Mouse (Mus musculus) embryonic facial prominence, embryonic 11.5 days (tissue): ENCODE measurements around the gene Nfkbia. TPM values are rescaled to one million over a fixed set of nuclear protein-coding genes. Genes with fewer than 3 reads are reported as not detected.

Source experiments
- ATAC-seq: fragments of 200-750 bp; cut with Nextera tagmentation; replicated peaks from 2 replicates; pipeline ENCODE4 v1.8.0; 2017; ENCODE audit warnings: low read depth; ENCODE audit not compliant: insufficient number of reproducible peaks, low FRiP score, low TSS enrichment
- DNase-seq: peaks from one replicate; pipeline ENCODE4 v3.0.0-alpha.2; 2015; ENCODE audit warnings: low spot score
- H3K27ac ChIP-seq: fragments of 300-500 bp; sonication (generic); replicated peaks from 2 replicates; pipeline ENCODE4 v1.5.1; 2014; ENCODE audit warnings: mild to moderate bottlenecking, low read depth, low read length, control low read depth
- H3K27me3 ChIP-seq: fragments of 300-500 bp; sonication (generic); 2 replicates; pipeline ENCODE4 v1.6.1; 2014; ENCODE audit warnings: mild to moderate bottlenecking, low read length, moderate library complexity, mixed read lengths; ENCODE audit not compliant: control insufficient read depth, insufficient read depth
- H3K36me3 ChIP-seq: fragments of 300-500 bp; sonication (generic); replicated peaks from 2 replicates; pipeline ENCODE4 v1.6.1; 2014; ENCODE audit warnings: low read depth, mild to moderate bottlenecking, low read length, moderate library complexity, mixed read lengths; ENCODE audit not compliant: control insufficient read depth, insufficient read depth
- H3K4me1 ChIP-seq: fragments of 300-500 bp; sonication (generic); 2 replicates; pipeline ENCODE4 v1.6.1; 2014; ENCODE audit warnings: low read length, mixed read lengths; ENCODE audit not compliant: control insufficient read depth, insufficient read depth
- H3K4me2 ChIP-seq: fragments of 300-500 bp; sonication (generic); 2 replicates; pipeline ENCODE4 v1.6.1; 2014; ENCODE audit warnings: low read depth, mild to moderate bottlenecking, control low read depth, low read length, moderate library complexity
- H3K4me3 ChIP-seq: fragments of 300-500 bp; sonication (generic); 2 replicates; pipeline ENCODE4 v1.5.1; 2014; ENCODE audit warnings: low read depth, low read length, control low read depth
- H3K9ac ChIP-seq: fragments of 300-500 bp; sonication (generic); replicated peaks from 2 replicates; pipeline ENCODE4 v1.6.1; 2014; ENCODE audit warnings: mild to moderate bottlenecking, control low read depth, low read length
- H3K9me3 ChIP-seq: fragments of 300-500 bp; sonication (generic); replicated peaks from 2 replicates; pipeline ENCODE4 v1.6.1; 2016; ENCODE audit warnings: mild to moderate bottlenecking, low read length, inconsistent platforms, mixed read lengths; ENCODE audit not compliant: control insufficient read depth
- WGBS: fragments of 180-500 bp; shearing (Covaris S2); extraction: QIAGEN DNeasy Blood & Tissue Kit; methylation state at CpG from one replicate; pipeline ENCODE4 v1.1.7; 2014; 5-methylcytosine and 5-hydroxymethylcytosine counted together
- polyA plus RNA-seq: library from polyadenylated mRNA; unstranded; fragments of >200 nt; fragmentation: Nextera tagmentation; extraction: Ambion mirVana; gene quantifications from 2 replicates; pipeline ENCODE4 v1.2.1, GENCODE M21; 2014

The Nfkbia gene
- polyA plus RNA-seq, 1 experiment from 2014 or later = 60.7 TPM

- no peaks in the 10 kb centered on the region; the same call in none of the 2 replicates for H3K4me1 ChIP-seq
- no peak overlapping the region for H3K9ac ChIP-seq
- H3K36me3 ChIP-seq = no peaks in the 10 kb centered on the region
- 78% methylated on average over 5 of the region's 5 CpGs for WGBS
- H3K4me2 ChIP-seq = no peak overlapping the region
- ATAC-seq (no peak), DNase-seq (no peak)
- H3K27ac ChIP-seq = no peak overlapping the region
- no peaks in the 10 kb centered on the region for H3K9me3 ChIP-seq
- H3K4me3 ChIP-seq = no peak overlapping the region
- no peaks in the 10 kb centered on the region for H3K27me3 ChIP-seq
These were observed 25.6 kb downstream of the Nfkbia start for GRCm38 (mm10) chr12:55466816-55467215.

GRCm38 (mm10) chr12:55466088-55466701 lies 26.3 kb downstream of the Nfkbia start:
- DNase-seq (no peak), ATAC-seq (no peak)
- Histone ChIP-seq H3K27ac (no peak overlapping the region), H3K4me3 (no peak overlapping the region), H3K27me3 (no peaks in the 10 kb centered on the region), H3K36me3 (no peaks in the 10 kb centered on the region), H3K9me3 (no peaks in the 10 kb centered on the region), H3K9ac (no peak overlapping the region), H3K4me2 (no peak overlapping the region), H3K4me1 (no peaks in the 10 kb centered on the region; the same call in none of the 2 replicates)
- 60% methylated on average over 7 of the region's 7 CpGs for WGBS

- H3K27ac ChIP-seq = no peak overlapping the region
- 83% methylated on average over 17 of the region's 17 CpGs for WGBS
These were observed 27.0 kb downstream of the Nfkbia start for GRCm38 (mm10) chr12:55465401-55465983.

GRCm38 (mm10) chr12:55464846-55465361 lies 27.5 kb downstream of the Nfkbia start:
- no peaks in the 10 kb centered on the region for H3K27me3 ChIP-seq
- DNase-seq (peak; percentile 29), ATAC-seq (no peak)
- no peak overlapping the region for H3K4me2 ChIP-seq
- 64% methylated on average over 14 of the region's 14 CpGs for WGBS
- H3K9ac ChIP-seq = no peak overlapping the region
- no peak overlapping the region for H3K4me3 ChIP-seq
- no peaks in the 10 kb centered on the region for H3K36me3 ChIP-seq
- H3K9me3 ChIP-seq = no peaks in the 10 kb centered on the region
- H3K27ac ChIP-seq = no peak overlapping the region
- H3K4me1 ChIP-seq = no peaks in the 10 kb centered on the region; the same call in 1 of the 2 replicates

More at GRCm38 (mm10) chr12:55465401-55465983, 27.0 kb downstream of the Nfkbia start:
- no peak overlapping the region for H3K9ac ChIP-seq
- H3K9me3 ChIP-seq = no peaks in the 10 kb centered on the region
- H3K27me3 ChIP-seq = no peaks in the 10 kb centered on the region
- H3K4me3 ChIP-seq = no peak overlapping the region
- no peak for DNase-seq
- H3K4me2 ChIP-seq = no peak overlapping the region
- ATAC-seq = no peak
- H3K36me3 ChIP-seq = no peaks in the 10 kb centered on the region
- no peaks in the 10 kb centered on the region; the same call in none of the 2 replicates for H3K4me1 ChIP-seq

- peak; percentile 48; the same call in 1 of the 2 replicates for ATAC-seq
- WGBS = 27% methylated on average over 16 of the region's 16 CpGs
These were observed 28.2 kb downstream of the Nfkbia start for GRCm38 (mm10) chr12:55463992-55464845.

GRCm38 (mm10) chr12:55463087-55463486 lies 29.4 kb downstream of the Nfkbia start:
- DNase-seq (no peak), ATAC-seq (no peak)
- 74% methylated on average over 5 of the region's 5 CpGs for WGBS
- no peak overlapping the region for H3K9ac ChIP-seq
- no peaks in the 10 kb centered on the region; the same call in 1 of the 2 replicates for H3K4me1 ChIP-seq
- H3K27ac ChIP-seq = no peak overlapping the region
- H3K4me2 ChIP-seq = no peak overlapping the region
- H3K36me3 ChIP-seq = no peaks in the 10 kb centered on the region
- H3K9me3 ChIP-seq = no peaks in the 10 kb centered on the region
- H3K4me3 ChIP-seq = no peak overlapping the region
- no peaks in the 10 kb centered on the region for H3K27me3 ChIP-seq

More at GRCm38 (mm10) chr12:55463992-55464845, 28.2 kb downstream of the Nfkbia start:
- no peaks in the 10 kb centered on the region for H3K36me3 ChIP-seq
- no peak overlapping the region for H3K4me3 ChIP-seq
- no peaks in the 10 kb centered on the region for H3K9me3 ChIP-seq
- peak; percentile 72 for DNase-seq
- H3K27ac ChIP-seq = 0 out of 2 replicates have a peak overlapping the region, but pooled peaks have one; percentile 1
- H3K4me2 ChIP-seq = no peak overlapping the region
- H3K27me3 ChIP-seq = no peaks in the 10 kb centered on the region
- H3K4me1 ChIP-seq = no peaks in the 10 kb centered on the region; the same call in 1 of the 2 replicates
- H3K9ac ChIP-seq = no peak overlapping the region

GRCm38 (mm10) chr12:55462456-55462855 lies 30.0 kb downstream of the Nfkbia start:
- DNase-seq (no peak), ATAC-seq (no peak)
- Histone ChIP-seq H3K4me3 (no peak overlapping the region), H3K4me2 (no peak overlapping the region), H3K36me3 (no peaks in the 10 kb centered on the region), H3K9me3 (no peaks in the 10 kb centered on the region), H3K9ac (no peak overlapping the region), H3K27ac (no peak overlapping the region), H3K4me1 (no peaks in the 10 kb centered on the region; the same call in 1 of the 2 replicates), H3K27me3 (no peaks in the 10 kb centered on the region)
- 77% methylated on average over 6 of the region's 6 CpGs for WGBS
